Mouse (Mus musculus): Measurements from ENCODE around the gene Ptprn2.

Gene Ptprn2

DNA sequence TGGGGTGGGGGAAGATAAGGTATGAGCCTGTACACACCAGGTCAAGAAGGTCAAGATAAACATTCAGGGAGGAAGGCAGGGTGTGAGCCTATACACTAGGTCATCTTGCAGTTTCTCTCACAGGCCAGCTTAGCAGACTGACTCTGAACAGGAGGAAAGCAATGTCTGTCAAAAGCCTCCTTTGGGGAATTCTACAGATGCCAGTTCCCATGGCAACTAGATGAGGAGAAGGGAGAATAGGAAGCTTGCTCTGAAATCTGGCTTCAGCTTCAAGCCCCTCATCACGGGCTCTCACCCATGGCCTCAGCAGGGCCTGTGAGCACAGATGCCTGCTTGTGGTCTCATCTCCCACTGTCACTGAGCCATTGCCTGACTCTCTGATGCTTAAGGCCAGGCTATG lies 421.9 kb downstream of the Ptprn2 start:
- DNase-seq = no peak

DNA sequence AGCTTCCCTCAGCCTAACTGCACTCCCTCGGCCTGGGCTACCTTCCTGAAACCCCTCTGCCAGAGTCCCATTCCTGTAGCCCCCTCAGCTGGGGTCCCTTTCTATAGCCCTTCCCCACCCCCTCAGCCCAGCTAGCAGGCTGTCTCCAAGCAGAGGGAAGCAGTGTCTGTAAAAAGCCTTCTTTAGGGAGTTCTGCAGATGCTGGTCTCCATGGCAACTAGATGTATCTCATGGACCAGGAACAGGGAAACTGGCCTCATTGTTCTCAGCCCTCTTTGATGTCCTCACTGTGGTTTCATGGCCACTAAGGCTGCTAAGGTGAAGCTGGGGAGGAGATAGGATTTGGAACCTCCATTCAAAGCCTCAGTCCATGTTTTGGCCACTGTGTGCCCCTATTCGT lies 423.1 kb downstream of the Ptprn2 start:
- no peak for DNase-seq

DNA sequence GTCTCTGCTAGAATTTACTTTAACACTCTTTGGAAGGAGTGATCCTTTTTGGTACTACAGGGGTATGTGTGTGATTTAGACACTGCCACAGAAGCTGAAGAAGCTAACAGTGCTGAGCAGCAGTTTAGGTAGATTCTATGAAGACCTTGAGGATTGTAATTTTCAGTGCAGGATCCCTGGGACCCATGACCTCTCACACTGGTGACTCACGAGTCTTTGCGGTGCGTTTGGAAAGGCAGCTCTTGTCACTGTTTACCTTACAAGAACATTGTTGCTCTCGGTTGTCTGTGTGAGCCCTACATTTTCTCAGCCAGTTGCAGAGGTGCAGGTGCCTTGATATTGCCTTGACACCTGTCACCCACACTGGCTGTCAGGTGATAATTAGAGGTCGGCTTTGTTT lies 431.3 kb downstream of the Ptprn2 start:
- DNase-seq = no peak

DNA sequence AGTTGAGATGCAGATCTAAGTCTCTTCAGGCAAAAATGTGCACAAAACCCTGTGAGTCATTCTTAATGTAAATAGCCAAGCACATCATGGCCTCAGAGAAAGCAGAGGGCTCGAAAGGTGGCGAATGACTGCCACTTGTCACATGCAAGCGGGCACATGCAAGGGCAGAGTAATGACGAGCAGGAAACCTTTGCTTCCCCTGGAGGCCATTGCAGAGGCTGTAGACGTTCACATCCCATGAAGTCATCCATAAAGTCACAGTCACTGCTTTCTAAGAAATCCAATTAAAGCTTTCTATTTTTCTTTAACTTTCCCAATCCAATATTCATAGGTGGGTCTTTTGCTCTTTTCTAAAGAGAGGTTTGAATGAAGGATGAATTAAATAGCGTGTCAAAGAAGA lies 433.7 kb downstream of the Ptprn2 start:
- DNase-seq = no peak

DNA sequence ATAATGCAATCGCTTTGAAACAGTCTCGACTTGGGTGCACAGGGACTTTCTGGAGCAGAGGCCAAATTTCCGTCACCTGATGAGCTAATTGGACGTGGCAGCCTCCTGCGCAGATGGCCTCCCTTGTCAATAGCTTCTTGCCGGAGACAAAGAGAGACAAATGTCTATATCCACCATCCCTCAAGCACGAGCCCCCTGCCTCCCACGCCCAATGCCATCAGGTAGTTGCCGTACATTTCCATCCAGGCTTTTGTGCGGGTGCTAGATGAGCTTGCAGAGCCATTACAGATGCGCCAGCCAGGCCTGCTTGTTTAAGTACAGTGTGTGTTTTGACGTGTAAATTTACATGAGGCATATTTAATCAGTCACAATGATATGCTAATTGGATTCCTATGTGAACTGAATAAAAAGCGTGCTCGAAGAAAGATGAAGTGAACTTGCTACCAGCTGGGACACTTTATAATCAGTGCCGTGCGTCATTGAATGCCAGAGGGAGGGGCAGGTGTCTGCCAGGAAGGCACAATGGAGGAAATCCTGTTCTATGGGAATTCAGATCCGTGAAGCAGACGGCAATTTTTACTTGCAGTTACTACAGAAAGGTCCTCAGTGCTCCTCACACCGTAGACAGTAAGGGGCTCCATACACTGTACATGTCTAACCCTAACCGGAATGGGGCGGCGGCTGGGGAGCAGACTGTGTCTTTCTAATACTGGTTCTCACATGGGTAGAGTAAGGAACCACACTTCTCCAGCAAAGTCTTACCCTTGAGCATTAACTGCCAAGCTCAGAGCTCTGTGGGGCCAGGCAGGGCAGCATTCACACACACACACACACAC lies 434.4 kb downstream of the Ptprn2 start:
- no peak for DNase-seq

DNA sequence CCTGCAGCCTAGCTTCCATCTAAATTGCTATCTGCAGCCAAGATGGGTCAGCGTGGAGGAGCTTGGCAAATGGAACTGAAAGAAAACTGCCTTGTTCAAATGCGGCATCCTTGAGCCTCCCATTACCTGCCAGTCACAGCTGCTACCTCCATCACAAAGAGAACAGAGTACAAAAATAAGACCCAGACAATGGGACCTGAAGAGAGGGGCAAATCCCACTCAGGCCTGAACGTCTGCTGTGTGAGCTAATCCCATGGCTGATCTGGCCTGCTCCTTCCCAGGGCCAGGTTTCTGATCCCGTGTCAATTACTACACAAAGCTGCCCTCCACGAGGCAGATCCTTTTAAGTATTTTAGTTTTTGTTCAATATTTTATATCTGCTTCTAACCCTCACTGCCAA lies 441.6 kb downstream of the Ptprn2 start:
- DNase-seq = no peak

DNA sequence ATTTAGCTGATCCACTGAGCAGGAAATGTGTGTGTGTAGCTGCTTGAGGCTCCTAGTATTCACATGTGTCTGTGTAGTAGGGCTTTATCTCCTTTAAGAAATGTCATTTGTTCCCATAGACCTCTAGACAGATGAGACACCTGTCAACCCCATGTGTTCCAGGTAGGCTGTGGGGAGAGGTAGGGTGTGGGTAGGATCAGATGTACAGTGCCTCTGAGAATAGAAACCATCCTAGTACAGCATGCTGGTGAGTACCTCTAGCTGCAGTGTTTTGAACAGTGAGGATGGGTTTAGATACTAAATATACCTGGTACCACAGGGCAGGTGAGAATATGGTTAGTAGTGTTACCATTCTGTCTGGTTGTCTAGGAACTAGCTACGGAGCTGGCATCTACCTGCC lies 442.0 kb downstream of the Ptprn2 start:
- DNase-seq = no peak

DNA sequence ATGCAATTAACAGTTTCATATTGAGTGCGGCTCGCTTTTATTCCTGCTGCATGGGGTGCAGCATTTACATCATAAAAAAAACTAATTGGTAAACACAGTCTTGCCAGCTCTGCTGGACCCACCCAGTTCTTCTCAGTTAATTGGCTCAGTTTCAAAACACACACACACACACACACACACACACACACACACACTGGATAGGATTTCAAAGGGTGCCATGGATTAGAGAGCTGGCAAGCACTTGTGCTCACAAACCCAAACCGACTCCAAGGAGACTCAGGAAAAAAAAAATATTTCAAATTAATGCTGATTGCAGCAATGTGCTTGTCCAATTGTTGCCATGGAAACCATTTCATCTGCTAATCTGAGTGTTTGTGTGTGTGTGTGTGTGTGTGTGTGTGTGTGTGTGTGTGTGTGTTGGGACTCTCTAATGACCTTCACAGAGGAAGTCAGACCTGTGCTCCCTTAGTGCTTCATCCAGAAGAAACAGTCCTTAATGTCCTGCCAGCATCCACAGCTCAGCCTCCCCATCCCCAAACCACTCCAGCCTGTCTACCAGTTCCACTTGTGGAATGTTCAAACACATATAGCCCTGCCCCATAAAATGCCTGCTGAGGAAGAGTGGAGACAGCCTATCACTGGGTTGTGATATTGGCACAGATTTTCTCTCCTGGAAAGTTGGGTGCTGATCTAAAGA lies 452.8 kb downstream of the Ptprn2 start:
- DNase-seq = no peak

DNA sequence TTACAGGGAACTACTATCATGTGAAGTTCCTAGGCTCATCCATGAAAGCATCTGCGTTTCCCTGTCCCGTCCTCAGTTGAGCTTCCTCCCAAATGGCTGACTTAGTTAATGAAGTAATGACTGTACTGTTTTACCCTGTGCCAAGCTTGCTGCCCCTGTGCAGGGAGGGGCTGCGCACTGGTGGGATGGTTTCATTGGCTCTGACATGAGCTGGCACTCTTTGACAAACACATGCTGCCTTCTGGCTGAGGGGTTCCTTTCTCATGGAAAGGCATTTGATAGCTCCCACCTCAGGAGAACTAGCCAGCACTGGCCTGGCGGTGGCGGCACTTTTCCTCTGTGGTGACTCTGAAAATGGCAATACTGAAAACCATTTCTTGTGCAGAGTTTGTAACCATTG lies 458.4 kb downstream of the Ptprn2 start:
- no peak for DNase-seq

DNA sequence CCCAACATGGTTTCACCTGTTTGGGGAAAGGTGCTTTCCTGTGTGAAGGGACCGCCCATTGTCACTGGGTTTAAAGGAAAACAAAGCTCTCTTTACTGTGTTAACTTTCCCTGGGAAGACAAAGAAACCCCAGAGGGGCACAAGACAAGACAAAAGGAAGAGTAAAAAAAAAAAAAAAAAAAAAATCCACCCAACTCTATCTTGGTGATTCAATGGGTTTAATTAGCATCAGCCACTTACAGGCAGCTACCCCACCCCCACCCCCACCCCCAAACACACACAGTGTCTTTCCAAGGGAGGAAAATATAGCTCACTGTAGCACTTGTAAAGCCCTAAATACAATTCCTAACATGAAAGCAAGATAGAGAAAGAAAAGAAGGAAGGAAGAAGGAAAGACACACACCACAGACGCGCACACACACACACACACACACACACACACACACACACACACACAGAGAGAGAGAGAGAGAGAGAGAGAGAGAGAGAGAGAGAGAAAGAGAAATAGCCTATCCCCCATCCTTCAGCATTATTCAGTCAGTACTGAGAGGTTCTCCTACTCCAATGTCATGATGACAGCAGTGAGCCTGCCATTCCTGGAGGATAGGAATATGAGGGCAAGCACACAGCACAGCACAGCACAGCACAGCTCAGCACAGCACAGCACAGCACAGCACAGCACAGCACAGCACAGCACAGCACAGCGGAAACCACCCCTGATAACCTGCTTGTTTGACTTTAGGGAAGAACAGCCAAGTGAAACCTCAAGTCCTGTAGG lies 462.8 kb downstream of the Ptprn2 start:
- DNase-seq = no peak

DNA sequence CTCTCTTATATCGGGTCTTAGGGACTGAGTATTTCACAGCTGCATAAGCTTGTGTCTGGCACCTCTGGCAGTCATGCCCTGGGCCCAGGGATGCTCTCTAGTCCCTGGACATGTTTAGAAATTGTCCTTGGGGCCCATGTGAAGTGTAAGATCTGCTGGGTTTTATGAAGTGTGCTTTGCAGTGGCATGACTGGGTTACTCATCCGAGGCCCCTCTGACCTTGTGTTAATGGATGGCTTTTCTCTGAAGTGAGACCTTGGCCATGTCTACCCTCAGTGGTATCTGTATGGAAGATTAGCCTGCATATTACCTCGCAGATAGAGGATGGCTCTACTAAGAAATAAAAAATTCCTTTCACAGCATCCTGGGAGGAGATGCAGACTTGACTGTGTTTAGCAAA lies 464.2 kb downstream of the Ptprn2 start:
- no peak for DNase-seq

DNA sequence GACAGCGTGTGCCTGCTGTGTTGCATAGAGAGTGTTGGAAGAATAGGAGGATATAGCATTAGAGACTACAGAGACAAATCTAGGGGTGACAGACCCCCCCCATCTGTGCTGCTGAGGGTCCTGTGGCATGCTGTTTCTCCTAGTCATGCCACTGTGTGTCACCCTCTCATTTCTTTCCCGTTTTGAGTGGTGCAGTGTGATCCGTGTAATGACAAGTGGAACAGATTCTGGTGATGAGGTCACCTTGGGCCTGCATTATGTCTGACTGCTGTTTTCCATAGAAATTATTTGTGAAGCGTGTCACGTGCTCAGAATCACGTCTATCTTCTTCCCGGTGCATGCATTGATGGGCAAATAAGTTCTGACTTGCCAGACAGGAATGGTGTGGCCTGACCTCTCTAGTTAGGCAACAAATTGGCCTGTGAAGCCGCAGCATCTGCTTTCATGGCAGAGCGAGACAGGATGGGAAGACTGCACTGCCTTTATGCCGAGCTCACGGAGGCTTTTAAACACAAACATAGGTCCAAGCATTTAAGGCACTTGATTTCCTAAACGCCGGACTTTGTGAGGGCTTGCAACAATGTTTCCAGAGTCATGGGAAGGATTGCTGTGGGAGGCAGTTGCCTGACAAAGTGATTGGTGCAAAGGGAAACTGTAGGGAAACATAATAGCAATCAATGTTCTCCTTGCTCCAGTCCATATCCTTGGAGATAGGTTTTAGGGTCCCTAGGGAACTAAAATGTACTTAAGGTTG lies 467.1 kb downstream of the Ptprn2 start:
- no peak for DNase-seq

DNA sequence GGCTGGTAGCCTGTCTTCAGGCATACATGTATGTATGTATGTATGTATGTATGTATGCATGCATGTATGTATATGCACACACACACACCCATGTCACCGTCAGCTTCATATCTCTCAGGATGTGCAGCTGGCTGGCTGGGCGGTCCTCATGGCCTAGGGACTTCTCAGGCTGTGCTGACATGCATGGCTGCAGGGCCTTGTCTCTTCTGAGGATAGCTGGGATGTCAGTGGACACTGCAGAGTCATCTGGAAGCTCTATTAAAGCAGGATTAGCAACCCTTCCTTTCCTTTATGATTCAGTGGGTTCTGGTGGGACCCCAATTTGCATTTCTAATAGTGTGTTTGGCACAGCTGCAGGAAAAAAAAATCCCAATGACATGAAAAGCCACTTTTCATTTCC lies 473.6 kb downstream of the Ptprn2 start:
- no peak for DNase-seq

DNA sequence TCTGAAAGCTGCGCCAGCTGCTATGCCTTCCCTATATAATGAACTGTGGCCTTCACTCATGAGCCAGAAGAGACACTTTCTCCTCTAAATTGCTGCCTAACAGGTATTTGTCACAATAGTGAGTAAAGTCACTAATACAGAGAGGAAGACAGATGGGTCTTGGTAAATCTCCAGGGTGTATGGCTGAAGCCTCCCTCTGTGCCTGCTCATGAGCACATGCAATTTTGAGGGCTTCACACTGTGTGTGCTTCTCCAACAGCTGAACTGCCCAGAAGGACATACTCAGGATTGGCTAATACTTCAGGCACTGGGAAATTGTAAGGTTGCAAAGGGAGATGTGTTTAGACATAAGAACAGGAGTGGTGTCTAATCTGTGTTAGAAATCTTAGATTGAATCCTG lies 478.4 kb downstream of the Ptprn2 start:
- peak in 1 of 2 experiments; percentile 19 for DNase-seq

DNA sequence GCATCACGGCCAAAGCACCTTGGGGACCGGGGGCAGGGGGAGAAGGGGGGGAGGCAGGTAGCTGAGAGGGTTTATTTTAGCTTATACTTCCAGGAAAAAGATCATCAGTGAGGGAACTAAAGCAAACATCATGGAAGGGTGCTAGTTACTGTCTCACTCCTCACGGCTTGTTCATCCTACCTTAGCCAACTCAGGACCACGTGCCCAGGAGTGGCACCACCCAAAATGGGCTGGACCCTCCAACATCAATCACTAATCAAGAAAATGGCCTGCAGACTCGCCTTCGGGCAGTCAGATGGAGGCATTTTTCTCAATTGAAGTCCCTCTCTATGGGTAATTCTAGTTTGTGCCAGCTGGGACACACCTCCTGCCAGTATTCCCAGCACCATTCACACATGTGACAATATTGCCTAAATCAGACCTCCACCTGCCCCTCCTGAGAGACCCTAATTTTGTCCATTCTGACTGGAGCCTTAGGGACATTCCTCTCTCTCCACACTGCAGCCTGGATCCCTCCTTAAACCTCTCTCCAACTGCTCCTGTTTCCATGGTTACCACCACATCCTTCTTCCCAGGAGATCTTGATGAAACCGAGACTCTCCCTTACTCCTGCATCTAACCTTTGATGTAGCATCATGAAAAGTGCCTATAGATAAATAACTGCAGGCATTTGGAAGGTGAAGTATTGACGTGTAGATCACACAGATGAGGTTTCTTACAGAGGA lies 482.9 kb downstream of the Ptprn2 start:
- no peak for DNase-seq

DNA sequence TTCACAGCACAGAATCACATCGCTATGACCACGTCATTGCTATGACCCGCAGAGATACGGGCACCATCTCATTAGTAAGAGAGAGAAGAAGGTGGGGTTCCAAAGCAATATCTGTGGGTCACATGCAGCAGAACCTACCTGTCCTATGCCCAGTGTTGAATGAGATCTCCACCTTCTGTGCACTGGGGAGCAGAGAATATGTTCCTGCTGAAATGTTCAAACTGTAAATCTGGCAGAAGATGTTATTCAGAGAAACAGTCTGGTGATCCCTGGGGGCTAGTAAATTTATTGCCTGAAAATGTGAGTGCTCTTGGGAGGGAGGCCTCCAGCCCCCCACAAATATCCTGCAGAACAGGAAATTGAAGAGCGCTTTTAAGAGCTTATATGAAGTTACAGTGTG lies 490.0 kb downstream of the Ptprn2 start:
- DNase-seq = no peak

DNA sequence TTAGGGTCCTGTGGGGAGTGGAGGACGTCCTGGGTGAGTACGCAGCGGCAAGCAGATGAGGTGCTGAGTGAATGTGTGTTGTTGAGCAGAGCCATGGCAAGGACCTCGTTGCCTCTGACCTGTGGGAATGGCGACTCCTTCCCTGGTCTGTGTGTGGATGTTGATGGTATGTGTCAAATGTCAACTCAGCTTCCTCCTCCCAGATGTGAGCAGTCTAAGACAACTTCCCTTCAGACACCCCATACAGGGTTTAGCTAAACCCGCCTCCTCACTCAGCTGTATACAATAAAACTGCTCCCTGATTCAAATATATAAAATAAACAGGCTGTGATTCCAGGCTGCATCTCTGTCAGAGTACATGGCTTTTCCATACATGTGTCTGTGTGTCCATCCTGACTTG lies 491.5 kb downstream of the Ptprn2 start:
- no peak for DNase-seq

DNA sequence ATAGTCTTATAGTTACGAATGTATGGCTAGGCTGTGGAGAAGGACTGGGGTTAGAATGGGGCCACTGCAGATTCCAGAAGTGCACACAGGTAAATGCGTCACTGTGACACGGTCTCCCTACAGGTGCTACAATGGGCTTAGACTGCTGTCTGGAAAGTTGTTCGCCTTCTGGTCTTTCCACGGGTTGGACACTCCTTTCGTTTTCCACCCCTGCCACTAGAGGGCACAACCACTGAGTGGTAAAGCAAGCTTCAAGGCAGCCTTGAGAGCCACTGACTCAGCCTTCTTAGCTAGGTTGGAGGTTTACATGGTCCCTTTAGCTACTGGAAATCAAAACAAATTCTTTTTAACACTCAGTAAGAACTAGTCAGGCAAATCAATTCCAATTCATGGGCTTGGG lies 492.7 kb downstream of the Ptprn2 start:
- no peak for DNase-seq

DNA sequence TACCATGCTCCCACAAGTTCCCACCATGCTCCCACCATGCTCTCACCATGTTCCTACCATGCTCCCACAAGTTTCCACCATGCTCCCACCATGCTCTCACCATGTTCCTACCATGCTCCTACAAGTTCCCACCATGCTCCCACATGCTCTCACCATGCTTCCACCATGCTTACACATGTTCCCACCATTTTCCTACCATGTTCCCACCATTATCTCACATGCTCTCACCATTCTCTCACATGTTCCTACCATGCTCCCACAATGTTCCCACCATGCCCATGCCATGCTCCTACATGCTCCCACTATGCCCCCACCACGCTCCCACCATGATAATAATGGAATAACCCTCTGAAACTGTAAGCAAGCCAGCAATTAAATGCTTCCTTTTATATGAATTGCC lies 495.8 kb downstream of the Ptprn2 start:
- no peak for DNase-seq

DNA sequence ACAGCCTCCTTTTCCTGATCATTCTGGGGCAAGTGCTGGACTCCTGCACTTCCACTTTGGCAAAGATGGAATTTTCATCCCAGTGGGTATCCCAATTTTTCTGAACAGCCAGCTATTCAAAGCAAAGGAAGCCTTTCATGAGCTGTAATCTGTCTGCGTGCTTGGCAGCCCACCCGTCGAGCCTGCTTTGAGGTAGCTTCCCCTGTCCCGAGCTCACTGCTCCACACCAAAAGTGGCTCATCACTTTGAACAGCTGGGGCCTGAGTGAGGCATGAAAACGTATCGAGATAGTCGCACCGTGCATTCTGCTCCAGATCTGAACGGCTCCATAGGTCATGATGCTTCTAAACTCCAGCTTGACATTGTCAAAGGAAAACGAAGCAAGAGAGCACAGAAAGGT lies 503.6 kb downstream of the Ptprn2 start:
- no peak for DNase-seq

DNA sequence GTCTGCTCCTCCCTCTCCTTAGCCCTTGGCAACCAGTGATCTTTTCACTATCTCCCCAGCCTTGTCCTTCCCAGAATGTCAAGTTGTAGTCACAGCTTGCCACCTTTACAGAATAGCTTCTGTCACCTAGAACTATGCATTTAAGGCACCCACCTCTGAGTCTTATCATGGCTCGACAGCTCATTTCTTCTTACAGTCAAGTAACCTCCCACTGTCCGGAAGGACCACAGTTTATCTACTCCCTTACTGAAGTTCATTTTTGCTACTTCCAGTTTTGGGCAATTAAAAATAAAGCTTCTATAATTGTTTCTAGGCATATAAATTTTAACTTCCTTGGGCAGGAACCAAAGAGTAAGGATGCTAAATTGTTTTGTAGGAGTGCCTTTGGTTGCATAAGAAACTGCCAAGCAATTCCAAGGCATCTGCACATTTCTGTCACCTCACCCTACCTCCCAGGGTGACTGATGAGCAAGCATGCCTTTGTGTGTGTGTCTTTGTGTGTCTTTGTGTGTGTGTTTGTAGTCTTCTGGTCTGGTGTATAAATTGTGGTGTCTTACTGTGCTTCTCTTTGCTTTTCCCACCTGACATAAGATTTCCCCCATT lies 516.1 kb downstream of the Ptprn2 start:
- DNase-seq = no peak
